Mouse (Mus musculus) hindbrain, embryonic 15.5 days (tissue): ENCODE results near the gene Inpp5a. TPM values are rescaled to one million over a fixed set of nuclear protein-coding genes. Genes with fewer than 3 reads are reported as not detected.

Source experiments
- ATAC-seq: fragments of 200-750 bp; cut with Nextera tagmentation; 2 replicates; pipeline ENCODE4 v1.8.0; 2017; ENCODE audit warnings: low read depth, moderate number of reproducible peaks, moderate TSS enrichment; ENCODE audit not compliant: low FRiP score
- H3K27ac ChIP-seq: fragments of 300-500 bp; sonication (generic); replicated peaks from 2 replicates; pipeline ENCODE4 v1.5.1; 2015; ENCODE audit warnings: mild to moderate bottlenecking, inconsistent platforms
- H3K27me3 ChIP-seq: fragments of 300-500 bp; sonication (generic); 2 replicates; pipeline ENCODE4 v1.6.1; 2015; ENCODE audit warnings: control low read depth, inconsistent platforms
- H3K36me3 ChIP-seq: fragments of 300-500 bp; sonication (generic); 2 replicates; pipeline ENCODE4 v1.6.1; 2015; ENCODE audit warnings: control low read depth, inconsistent platforms
- H3K4me1 ChIP-seq: fragments of 300-500 bp; sonication (generic); replicated peaks from 2 replicates; pipeline ENCODE4 v1.6.1; 2015; ENCODE audit warnings: control low read depth, inconsistent platforms
- H3K4me2 ChIP-seq: fragments of 300-500 bp; sonication (generic); 2 replicates; pipeline ENCODE4 v1.6.1; 2015; ENCODE audit warnings: moderate library complexity, mild to moderate bottlenecking, inconsistent platforms
- H3K4me3 ChIP-seq: fragments of 300-500 bp; sonication (generic); 2 replicates; pipeline ENCODE4 v1.5.1; 2015; ENCODE audit warnings: mild to moderate bottlenecking, inconsistent platforms
- H3K9ac ChIP-seq: fragments of 300-500 bp; sonication (generic); 2 replicates; pipeline ENCODE4 v1.6.1; 2015; ENCODE audit warnings: inconsistent platforms
- H3K9me3 ChIP-seq: fragments of 300-500 bp; sonication (generic); 2 replicates; pipeline ENCODE4 v1.6.1; 2016; ENCODE audit warnings: control low read depth, inconsistent platforms
- WGBS: fragments of 180-500 bp; shearing (Covaris S2); methylation state at CpG from one replicate; pipeline ENCODE4 v1.1.7; 2015; 5-methylcytosine and 5-hydroxymethylcytosine counted together
- polyA plus RNA-seq: library from polyadenylated mRNA; unstranded; fragments of >200 nt; fragmentation: Nextera tagmentation; extraction: Ambion mirVana; gene quantifications from 2 replicates; pipeline ENCODE4 v1.2.1, GENCODE M21; 2015

The Inpp5a gene
- polyA plus RNA-seq, 1 experiment from 2014 or later, result 24.6 TPM

GRCm38 (mm10) chr7:139439031-139439430, 50.1 kb downstream of the Inpp5a start:
- H3K27me3 ChIP-seq, result no peaks in the 10 kb centered on the region
- no peaks in the 10 kb centered on the region for H3K9me3 ChIP-seq
- 68% methylated on average over 3 of the region's 3 CpGs for WGBS
- ATAC-seq, result no peak
- no peak overlapping the region for H3K9ac ChIP-seq
- no peak overlapping the region for H3K27ac ChIP-seq
- peaks cover 31% of the 10 kb centered on the region for H3K4me1 ChIP-seq
- no peak overlapping the region for H3K4me3 ChIP-seq
- H3K36me3 ChIP-seq, result no peaks in the 10 kb centered on the region
- H3K4me2 ChIP-seq, result no peak overlapping the region

DNA sequence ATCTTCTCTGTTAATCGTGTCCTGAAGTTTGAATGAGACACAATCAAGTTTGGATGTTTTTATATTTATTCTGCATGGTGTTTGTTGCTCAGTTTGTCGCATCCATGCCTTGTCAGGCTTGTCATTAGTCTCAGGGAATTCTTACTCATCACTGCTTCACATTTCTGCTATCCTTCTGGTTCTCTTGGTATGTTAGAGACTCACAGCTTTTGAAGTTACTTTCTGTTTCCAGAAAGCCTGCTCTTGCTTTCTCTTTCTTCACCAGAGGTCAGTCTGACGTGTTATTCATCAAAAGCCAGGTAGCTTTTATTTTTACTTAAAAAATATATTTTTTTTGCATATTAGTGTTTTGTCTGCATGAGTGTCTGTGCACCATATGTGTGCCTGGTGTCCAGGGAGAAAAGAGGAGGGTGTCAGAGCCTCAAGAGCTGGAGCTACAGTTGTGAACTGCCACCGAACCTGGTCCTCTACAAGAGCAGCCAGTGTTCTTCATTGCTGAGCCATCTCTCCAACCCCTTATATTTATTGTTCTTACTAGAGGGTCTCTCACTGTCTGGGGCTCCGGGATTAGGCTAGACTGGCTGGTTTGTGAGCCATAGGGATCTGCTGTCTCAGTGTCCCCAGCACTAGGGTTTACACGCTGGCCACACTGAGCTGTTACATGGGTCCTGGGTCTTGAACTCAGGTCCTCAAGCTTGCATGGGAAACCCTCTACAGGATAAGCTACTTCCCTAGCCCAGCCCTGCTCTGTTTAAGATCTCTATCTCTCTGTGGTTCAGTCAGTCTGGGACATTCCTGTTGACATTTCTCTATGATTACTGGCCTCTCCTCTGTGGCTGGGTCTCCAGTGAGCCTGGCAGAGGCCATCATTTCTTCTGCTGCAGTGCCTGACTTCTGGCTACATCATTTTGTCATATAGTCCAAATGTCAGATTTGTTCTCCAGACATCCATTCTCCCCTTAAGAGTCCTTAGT, 51.3 kb downstream of the Inpp5a start:
- Histone ChIP-seq H3K4me2 (no peak overlapping the region), H3K4me3 (no peak overlapping the region), H3K36me3 (no peaks in the 10 kb centered on the region), H3K27me3 (no peaks in the 10 kb centered on the region), H3K4me1 (peaks cover 31% of the 10 kb centered on the region), H3K9ac (no peak overlapping the region), H3K9me3 (no peaks in the 10 kb centered on the region), H3K27ac (no peak overlapping the region)
- WGBS, result 84% methylated on average over 6 of the region's 6 CpGs
- no peak for ATAC-seq

GRCm38 (mm10) chr7:139441022-139441421, 52.1 kb downstream of the Inpp5a start:
- Histone ChIP-seq H3K36me3 (no peaks in the 10 kb centered on the region), H3K4me3 (no peak overlapping the region), H3K27ac (no peak overlapping the region), H3K4me1 (peaks cover 31% of the 10 kb centered on the region), H3K27me3 (no peaks in the 10 kb centered on the region), H3K4me2 (no peak overlapping the region), H3K9ac (no peak overlapping the region), H3K9me3 (no peaks in the 10 kb centered on the region)
- WGBS, result 25% methylated on average over 5 of the region's 5 CpGs
- no peak for ATAC-seq

GRCm38 (mm10) chr7:139441761-139442211, 52.9 kb downstream of the Inpp5a start:
- Histone ChIP-seq H3K27me3 (no peaks in the 10 kb centered on the region), H3K36me3 (no peaks in the 10 kb centered on the region), H3K4me1 (peaks cover 31% of the 10 kb centered on the region), H3K9me3 (no peaks in the 10 kb centered on the region), H3K4me3 (no peak overlapping the region), H3K9ac (no peak overlapping the region), H3K4me2 (no peak overlapping the region), H3K27ac (no peak overlapping the region)
- 71% methylated on average over 10 of the region's 10 CpGs for WGBS
- ATAC-seq, result no peak

DNA sequence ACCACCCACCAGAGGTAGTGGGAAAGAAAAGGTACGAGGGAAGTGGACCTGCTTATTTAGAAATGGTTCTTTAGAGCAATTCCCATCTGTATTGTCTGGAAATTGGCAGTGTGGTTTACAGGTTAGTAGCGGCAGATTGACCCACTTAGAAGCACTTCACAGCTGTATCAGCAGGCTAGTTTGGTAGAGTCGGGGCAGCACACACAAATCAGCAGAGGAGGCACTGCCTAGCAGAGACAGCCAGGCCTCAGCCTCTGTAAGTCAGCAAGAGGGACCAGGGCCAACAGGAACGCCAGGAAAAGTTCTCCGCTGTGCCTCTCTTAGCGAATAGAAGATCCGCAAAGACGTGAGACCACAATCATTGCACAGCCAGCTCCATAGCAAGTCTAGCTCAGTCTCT, 56.7 kb downstream of the Inpp5a start:
- no peaks in the 10 kb centered on the region for H3K36me3 ChIP-seq
- no peak overlapping the region for H3K4me2 ChIP-seq
- 78% methylated on average over 8 of the region's 8 CpGs for WGBS
- H3K27me3 ChIP-seq, result no peaks in the 10 kb centered on the region
- H3K4me1 ChIP-seq, result peaks cover 16% of the 10 kb centered on the region
- H3K9ac ChIP-seq, result no peak overlapping the region
- no peak overlapping the region for H3K4me3 ChIP-seq
- ATAC-seq, result no peak
- no peak overlapping the region for H3K27ac ChIP-seq
- H3K9me3 ChIP-seq, result no peaks in the 10 kb centered on the region

DNA sequence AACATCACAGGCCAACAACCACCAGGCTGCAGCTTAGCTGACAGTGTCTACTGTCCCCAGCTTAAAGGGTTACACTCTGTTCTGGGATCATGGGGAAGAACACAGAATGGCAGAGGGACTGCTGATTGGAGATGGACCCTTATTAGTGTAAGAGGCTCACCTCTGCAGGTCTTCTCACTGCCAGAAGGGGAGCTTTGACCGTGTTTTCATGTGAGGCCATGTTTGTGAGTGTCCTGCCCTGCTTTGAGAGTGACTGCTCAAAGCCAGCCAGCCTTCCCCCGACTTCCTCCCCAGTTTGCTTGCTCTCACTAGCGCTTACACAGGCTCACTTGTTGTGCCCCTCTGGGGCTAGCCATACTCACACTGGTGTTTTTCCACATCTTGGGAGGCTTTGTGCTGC, 58.5 kb downstream of the Inpp5a start:
- Histone ChIP-seq H3K4me3 (no peak overlapping the region), H3K4me1 (no peaks in the 10 kb centered on the region; the same call in 1 of the 2 replicates), H3K9me3 (no peaks in the 10 kb centered on the region), H3K27ac (no peak overlapping the region), H3K9ac (no peak overlapping the region), H3K4me2 (no peak overlapping the region), H3K36me3 (no peaks in the 10 kb centered on the region), H3K27me3 (no peaks in the 10 kb centered on the region)
- no peak for ATAC-seq
- 86% methylated on average over 3 of the region's 3 CpGs for WGBS

- no peaks in the 10 kb centered on the region for H3K36me3 ChIP-seq
- no peaks in the 10 kb centered on the region; the same call in 1 of the 2 replicates for H3K4me1 ChIP-seq
- no peak for ATAC-seq
- 88% methylated on average over 16 of the region's 16 CpGs for WGBS
- H3K27me3 ChIP-seq, result no peaks in the 10 kb centered on the region
- no peak overlapping the region for H3K9ac ChIP-seq
- no peak overlapping the region for H3K4me3 ChIP-seq
- no peak overlapping the region for H3K4me2 ChIP-seq
- H3K9me3 ChIP-seq, result no peaks in the 10 kb centered on the region
- no peak overlapping the region for H3K27ac ChIP-seq
Observed at GRCm38 (mm10) chr7:139450186-139450998, 61.5 kb downstream of the Inpp5a start.

- Histone ChIP-seq H3K27ac (no peak overlapping the region), H3K9me3 (no peaks in the 10 kb centered on the region), H3K36me3 (no peaks in the 10 kb centered on the region), H3K9ac (no peak overlapping the region), H3K4me3 (no peak overlapping the region), H3K4me2 (no peak overlapping the region), H3K4me1 (0 out of 2 replicates have a peak, but pooled peaks cover 4% of the 10 kb centered on the region), H3K27me3 (no peaks in the 10 kb centered on the region)
- no peak for ATAC-seq
- 91% methylated on average over 5 of the region's 5 CpGs for WGBS
Observed at GRCm38 (mm10) chr7:139451711-139452110, 62.8 kb downstream of the Inpp5a start.

GRCm38 (mm10) chr7:139452199-139452598, 63.3 kb downstream of the Inpp5a start:
- WGBS, result 71% methylated on average over 2 of the region's 2 CpGs
- Histone ChIP-seq H3K9ac (no peak overlapping the region), H3K36me3 (no peaks in the 10 kb centered on the region), H3K9me3 (no peaks in the 10 kb centered on the region), H3K4me2 (no peak overlapping the region), H3K27me3 (no peaks in the 10 kb centered on the region), H3K27ac (no peak overlapping the region), H3K4me3 (no peak overlapping the region), H3K4me1 (0 out of 2 replicates have a peak, but pooled peaks cover 4% of the 10 kb centered on the region)
- ATAC-seq, result no peak

DNA sequence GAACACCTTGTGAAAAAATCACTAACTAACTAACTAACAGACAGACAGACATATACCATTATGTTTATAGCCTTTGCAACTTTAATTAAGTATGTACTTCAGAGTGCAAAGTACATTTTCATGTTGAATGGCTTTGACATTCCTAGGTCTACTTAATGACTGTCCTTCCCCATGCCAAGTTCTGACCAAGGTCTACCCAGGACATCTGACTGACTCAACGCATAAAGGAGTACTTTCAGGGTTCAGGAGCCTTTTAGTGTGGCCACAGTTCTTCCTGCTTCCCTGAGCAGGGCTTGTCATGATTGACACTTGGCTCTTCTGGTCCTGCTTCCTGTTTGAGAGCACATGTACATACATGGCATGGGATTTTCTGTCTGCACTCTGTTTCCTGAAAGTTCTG, 64.3 kb downstream of the Inpp5a start:
- Histone ChIP-seq H3K4me2 (no peak overlapping the region), H3K27me3 (no peaks in the 10 kb centered on the region), H3K27ac (no peak overlapping the region), H3K4me1 (0 out of 2 replicates have a peak, but pooled peaks cover 4% of the 10 kb centered on the region), H3K4me3 (no peak overlapping the region), H3K9ac (no peak overlapping the region), H3K36me3 (no peaks in the 10 kb centered on the region), H3K9me3 (no peaks in the 10 kb centered on the region)
- ATAC-seq, result no peak
- 88% methylated on average over 1 of the region's 1 CpGs for WGBS

DNA sequence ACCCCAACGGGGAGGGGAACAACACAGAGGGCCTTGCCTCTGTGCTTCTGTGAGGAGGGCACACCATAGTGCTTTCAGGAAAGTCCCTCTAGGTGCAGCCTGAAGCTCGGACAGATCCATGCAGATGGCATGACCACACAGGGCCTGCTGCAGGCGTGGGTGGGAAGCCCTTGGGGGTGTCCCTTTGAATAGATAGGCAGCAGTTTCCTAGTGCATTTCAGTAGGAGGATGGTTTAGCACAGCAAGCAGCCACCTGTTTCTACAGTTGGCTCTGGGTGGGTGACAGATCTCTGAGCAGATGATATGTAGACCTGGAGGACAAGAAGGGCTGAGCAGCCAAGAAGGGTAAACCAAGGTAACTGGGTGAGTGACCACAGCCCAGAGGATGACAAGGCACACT, 65.4 kb downstream of the Inpp5a start:
- Histone ChIP-seq H3K9ac (no peak overlapping the region), H3K36me3 (no peaks in the 10 kb centered on the region), H3K27me3 (no peaks in the 10 kb centered on the region), H3K4me3 (no peak overlapping the region), H3K9me3 (no peaks in the 10 kb centered on the region), H3K4me1 (0 out of 2 replicates have a peak, but pooled peaks cover 4% of the 10 kb centered on the region), H3K4me2 (no peak overlapping the region), H3K27ac (no peak overlapping the region)
- no peak for ATAC-seq
- WGBS, result 81% methylated on average over 3 of the region's 3 CpGs

- Histone ChIP-seq H3K27me3 (no peaks in the 10 kb centered on the region), H3K4me1 (0 out of 2 replicates have a peak, but pooled peaks cover 4% of the 10 kb centered on the region), H3K36me3 (no peaks in the 10 kb centered on the region), H3K4me3 (no peak overlapping the region), H3K27ac (no peak overlapping the region), H3K4me2 (no peak overlapping the region), H3K9ac (no peak overlapping the region), H3K9me3 (no peaks in the 10 kb centered on the region)
- ATAC-seq, result no peak
- WGBS, result 60% methylated on average over 6 of the region's 6 CpGs
Observed at GRCm38 (mm10) chr7:139456759-139457158, 67.8 kb downstream of the Inpp5a start.
